Mouse (Mus musculus) spleen, adult 18-20 months (tissue): ENCODE measurements at regions not wholly inside any gene's neighbourhood (a gene's known extent, or its start where the extent isn't known, plus 50 kb on each side); places are given as distances from the start of the nearest gene placed in this dataset.
A peak's percentile ranks its signal among the peaks of the same experiment; 100 is the strongest.

Experiments
- DNase-seq, 2 experiments: peaks; one replicate each; pipeline ENCODE4 v3.0.0; 2022; ENCODE audit warnings: mixed read lengths in 2 of 2

DNA sequence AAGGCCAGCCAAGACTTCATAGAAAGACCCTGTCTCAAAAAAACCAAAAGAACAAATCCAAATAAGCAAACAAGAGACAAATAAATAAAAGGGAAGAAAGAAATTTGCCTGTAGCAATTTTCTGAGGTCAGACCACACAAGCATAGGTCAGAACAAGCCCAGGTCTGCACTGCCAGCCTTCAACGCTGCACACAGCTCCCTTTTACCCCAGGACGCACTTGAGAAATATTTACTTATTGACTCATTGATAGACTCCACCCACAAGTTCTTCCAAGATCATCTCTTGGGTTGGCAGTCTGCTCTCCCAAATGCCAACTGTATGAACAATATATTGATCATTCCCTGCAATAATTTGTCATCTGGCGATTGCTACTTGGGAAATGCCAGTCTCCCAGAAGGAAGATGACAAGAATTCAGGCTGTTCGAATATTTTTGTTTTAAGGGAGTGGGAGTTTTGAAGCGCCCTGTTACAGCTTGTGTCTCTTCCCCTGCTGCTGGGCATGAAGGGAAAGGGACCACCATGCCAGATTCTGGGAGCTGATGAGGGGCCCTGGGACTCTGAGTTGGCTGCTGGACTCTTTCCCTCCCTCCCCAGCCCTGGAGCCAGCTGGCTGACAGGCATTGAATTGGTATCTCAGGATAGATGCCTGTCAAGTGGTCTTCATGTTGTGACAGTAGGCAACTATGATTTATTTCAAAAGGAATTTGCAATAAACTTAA is 102.9 kb upstream of the Tle3 start:
- no peak for DNase-seq

DNA sequence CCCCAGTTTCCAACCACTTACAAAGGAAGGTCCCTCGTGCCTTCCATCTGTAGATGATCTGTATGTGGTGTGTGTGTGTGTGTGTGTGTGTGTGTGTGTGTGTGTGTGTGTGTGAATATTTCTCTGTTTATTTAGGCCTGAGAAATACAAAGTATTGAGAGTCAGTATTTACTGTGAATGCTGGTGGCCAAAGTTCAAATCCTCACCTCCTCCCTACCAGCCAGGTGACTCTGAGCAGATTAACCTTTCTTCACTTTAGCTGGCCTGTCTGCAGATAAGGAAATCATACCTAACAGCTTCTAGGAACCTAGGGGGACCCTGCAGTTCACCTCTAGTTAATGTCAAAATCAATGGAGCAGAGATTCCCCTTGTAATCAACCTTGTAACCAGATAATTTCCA is 100.9 kb upstream of the Tle3 start:
- DNase-seq = no peak

GRCm38 (mm10) chr9:61271769-61272352 is 100.3 kb upstream of the Tle3 start:
- no peak for DNase-seq

GRCm38 (mm10) chr9:61274020-61274419 is 98.1 kb upstream of the Tle3 start:
- no peak for DNase-seq

- DNase-seq = peak; percentile 21 to 44
These were observed 94.6 kb upstream of the Tle3 start for GRCm38 (mm10) chr9:61277369-61278215.

- no peak for DNase-seq
These were observed 93.9 kb upstream of the Tle3 start for GRCm38 (mm10) chr9:61278216-61278758.

- no peak for DNase-seq
These were observed 93.1 kb upstream of the Tle3 start for GRCm38 (mm10) chr9:61279044-61279543.

- DNase-seq = no peak
These were observed 91.1 kb upstream of the Tle3 start for GRCm38 (mm10) chr9:61280856-61281582.

DNA sequence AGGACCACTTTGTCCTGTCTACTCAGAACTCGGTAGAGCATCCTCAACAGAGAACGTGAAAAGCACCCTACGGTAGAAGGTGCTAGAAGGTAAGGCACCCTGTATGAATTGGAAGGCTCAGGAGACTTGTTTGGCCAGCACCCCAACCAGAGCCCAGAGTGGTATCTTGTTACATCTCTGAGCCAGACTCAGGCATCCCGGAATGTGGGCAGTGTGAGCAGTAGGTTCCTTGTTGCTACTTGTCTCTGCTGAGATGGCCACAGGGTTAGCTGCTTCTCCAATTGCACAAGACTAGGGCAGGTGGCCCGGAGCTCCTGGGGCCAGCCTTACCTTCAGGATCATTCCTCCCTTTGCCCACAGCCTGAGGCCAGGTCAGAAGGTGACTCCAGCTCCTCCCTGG is 88.9 kb upstream of the Tle3 start:
- no peak for DNase-seq

DNA sequence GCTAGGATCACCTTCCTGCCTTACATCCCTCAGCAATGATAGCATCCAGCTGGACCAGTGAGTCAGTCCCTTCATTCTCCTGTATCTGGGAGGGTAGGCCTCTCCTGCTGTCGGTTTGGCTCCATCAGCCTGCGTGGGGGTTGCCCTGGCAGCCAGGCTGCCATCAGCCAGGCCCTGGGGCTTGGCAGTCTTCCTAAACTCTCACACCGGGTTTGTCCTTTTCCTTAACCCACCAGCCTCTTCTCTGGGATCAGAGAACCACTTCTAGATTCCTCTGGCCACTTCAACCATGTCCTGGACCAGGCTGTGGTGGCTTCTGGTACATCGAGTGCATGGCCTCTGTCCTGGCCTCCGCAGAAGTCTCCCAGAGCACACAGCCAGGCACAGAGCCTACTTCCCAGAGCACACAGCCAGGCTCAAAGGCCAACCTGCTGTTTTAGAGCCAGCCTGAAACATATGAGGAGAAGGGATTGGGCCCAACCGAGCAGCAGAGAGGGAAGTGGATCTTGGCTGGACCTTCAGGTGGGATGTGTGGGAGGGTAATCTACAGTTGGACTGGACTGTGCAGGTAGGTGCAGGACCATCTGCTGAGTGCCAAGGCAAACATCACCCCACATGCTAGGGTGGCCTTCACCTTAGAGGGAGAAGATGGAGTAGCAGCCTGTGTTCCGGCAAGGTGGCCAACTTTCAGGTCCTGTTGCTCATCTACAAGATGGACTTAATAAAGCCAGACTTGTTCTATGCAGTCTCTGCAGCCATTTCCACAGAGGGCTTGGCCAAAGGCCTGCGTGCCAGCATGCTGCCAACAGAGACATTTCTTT is 87.8 kb upstream of the Tle3 start:
- no peak for DNase-seq

DNA sequence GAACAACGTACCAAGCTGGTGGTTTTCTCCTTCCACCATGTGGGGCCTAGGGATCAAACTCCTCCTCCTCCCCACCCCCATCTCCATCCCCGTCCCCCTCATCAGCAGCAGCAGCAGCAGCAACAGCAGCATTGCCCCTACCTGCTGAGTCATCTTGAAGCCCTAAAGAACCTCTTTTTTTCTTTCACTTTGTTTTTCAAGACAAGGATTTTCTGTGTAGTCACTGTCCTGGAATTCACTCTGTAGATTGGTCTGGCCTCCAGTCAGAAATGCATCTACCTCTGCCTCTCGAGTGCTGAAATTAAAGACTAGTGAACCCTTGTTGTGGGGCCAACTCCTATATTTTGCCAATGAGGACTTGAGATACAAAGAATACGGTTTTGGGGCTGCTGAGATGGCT is 85.6 kb upstream of the Tle3 start:
- DNase-seq = no peak

DNA sequence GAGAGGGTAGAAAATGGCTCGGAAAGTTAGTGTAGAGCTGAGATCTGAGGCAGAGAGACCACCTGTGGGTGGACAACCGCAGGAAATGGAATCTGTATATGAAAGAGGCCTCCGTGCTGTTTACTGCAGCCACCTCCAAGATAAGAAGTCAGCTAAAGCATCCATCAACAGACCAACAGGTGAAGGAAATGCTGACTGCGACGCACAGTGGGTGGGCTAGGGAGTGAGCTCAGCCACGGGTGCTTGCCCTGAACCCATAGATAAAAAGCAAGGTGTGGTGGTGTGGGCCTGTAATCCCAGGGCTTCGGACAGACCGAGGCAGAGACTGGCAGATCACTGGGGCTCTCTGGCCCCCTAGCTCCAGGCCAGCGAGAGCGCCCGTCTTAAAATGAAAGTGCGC is 83.0 kb upstream of the Tle3 start:
- no peak for DNase-seq

DNA sequence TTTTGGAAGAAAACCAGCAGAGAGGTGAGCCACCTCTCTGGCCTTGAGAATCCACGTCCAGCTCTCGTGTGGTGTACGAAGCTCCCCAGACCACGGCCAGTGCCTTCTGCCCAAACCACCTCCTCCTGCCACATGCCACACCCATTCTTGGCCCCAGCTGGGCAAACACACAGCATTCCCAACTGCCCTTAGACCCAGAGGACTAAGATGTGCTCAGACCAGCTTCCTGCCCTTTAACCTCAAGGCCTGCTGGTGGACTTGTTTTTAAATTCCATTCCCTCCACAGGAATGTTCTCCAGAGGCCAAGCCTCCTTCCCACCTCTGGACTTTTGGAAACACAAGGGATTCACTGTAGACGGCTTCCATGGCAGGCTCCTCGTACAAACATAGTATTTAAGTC is 82.5 kb upstream of the Tle3 start:
- DNase-seq = no peak

GRCm38 (mm10) chr9:61291646-61292045 is 80.5 kb upstream of the Tle3 start:
- DNase-seq = no peak

DNA sequence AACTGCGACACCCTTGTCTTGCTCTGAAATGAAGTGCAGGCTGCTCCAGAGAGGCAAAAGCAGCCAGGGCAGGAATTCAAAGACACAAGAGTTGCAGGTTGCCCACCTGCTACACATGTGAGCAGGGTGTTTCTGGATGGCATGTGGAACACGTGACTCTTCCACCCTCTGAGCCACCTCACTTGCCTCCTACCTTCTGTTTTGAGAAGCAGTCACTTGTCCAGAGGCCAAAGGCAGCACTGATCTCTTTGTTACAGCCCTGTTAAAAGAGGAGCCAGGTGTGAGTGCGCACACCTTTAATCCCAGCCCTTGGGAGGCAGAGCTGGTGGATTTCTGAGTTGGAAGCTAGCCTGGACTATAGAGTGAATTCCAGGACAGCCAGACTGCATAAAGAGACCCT is 79.7 kb upstream of the Tle3 start:
- DNase-seq = no peak

- no peak for DNase-seq
These were observed 78.8 kb upstream of the Tle3 start for GRCm38 (mm10) chr9:61293223-61293985.

DNA sequence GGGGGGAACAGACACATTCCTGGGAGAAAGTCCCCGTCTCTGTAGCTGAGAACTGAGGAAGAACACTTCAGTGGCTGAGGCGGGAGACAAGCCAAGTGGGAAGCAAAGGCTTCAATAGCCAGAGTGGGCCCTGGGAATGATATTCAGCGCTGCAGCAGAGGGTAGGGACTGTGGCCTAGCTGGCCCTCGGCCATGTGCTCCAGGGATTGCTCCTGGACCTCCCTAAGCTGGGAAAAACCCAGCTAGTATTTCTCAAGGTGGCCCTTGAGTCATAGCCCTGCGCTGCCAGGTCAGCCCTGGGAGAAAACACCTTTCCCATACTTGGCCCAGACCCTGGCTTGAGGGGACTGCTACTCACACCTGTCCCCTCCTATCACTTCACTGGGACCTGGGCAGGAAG is 77.2 kb upstream of the Tle3 start:
- DNase-seq = no peak

- DNase-seq = no peak
These were observed 75.7 kb upstream of the Tle3 start for GRCm38 (mm10) chr9:61296311-61296947.

- no peak for DNase-seq
These were observed 74.8 kb upstream of the Tle3 start for GRCm38 (mm10) chr9:61297385-61297784.

- DNase-seq = no peak
These were observed 72.1 kb upstream of the Tle3 start for GRCm38 (mm10) chr9:61299873-61300560.
